Mouse (Mus musculus): ENCODE data around the gene Hoxb5. TPM values are rescaled to one million over a fixed set of nuclear protein-coding genes. Genes with fewer than 3 reads are reported as not detected.

Gene Hoxb5
- polyA plus RNA-seq, 1 experiment from 2014 or later = 0.37 TPM

DNA sequence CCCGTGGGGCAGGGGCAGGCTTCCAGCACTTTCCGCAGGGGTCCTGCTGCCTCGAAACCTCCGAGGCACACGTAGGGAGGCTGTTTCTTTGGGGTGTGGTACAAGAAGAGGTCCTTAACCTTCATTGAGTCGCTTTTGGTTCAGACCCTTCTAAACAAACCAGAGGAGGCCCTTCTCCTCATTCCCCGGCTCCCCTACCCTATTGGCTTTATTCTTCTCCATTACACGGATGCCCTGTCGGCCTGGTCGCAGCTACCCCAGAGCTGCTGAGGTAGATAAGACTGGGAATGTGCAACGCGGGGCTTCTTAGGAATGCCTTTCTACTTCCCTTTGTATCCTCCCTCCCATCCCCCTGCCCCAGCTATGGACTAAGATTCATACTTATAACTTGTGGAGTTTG lies 23.6 kb downstream of the Hoxb5 start:
- H3K27me3 ChIP-seq (ENCODE audit: control insufficient read depth, insufficient read depth, low read depth, low read length) = peaks cover 70% of the 10 kb centered on the region
- no peaks in the 10 kb centered on the region for H3K4me1 ChIP-seq (ENCODE audit: control insufficient read depth, low read depth, low read length)
- no peak overlapping the region for H3K4me3 ChIP-seq (ENCODE audit: low read depth, low read length)
- no peak overlapping the region for H3K4me2 ChIP-seq (ENCODE audit: low read depth, low read length)
- H3K27ac ChIP-seq (ENCODE audit: low read length) = no peak overlapping the region
- no peaks in the 10 kb centered on the region for H3K36me3 ChIP-seq (ENCODE audit: control insufficient read depth, insufficient read depth)
- H3K9ac ChIP-seq (ENCODE audit: low read depth, low read length) = no peak overlapping the region
- 39% methylated on average over 12 of the region's 12 CpGs for WGBS (ENCODE audit: insufficient replicate concordance)
- no peaks in the 10 kb centered on the region for H3K9me3 ChIP-seq (replicated peaks; ENCODE audit: control insufficient read depth, low read length)
- no peak for ATAC-seq (ENCODE audit: low read depth)

DNA sequence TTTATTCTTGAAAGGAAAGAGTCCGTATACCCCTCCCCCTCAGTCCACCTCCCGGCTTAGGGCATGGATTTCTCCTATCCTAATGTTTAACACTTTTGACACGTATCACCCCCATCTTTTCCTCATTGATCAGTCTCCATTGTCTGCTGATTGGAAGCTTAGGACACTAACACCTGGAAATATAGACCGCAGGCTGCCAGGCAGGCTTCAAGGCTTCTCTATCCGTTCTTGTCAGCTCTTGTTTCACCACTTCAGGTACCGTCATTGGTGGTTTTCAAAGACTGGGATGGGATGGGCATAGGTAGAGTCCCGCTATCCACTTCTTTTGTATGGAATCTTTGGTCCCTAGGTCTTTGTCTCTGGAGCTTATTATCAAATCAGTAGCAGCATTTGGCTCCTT lies 24.0 kb downstream of the Hoxb5 start:
- H3K4me2 ChIP-seq (ENCODE audit: low read depth, low read length) = no peak overlapping the region

DNA sequence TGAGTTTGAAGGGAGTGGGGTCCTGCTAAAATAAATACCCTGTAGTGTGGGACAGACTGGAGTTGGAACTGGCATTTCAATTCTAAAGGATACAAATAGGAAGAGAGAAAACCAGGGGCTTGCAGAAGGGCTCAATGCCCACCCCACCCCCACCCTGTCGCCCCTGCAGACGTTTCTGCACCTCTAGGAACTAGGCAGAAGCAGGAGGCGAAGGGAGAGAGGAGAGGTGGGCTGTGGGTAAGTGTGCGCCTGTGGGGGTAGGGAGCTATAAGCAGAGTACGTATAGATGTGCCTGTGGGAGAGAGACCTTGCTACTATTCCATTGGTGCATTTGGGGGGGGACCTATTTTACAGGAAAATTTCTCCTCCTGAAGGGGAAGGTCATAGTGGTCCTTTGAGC lies 24.6 kb downstream of the Hoxb5 start:
- 27% methylated on average over 5 of the region's 5 CpGs for whole genome bisulfite sequencing (ENCODE audit: insufficient replicate concordance)
- Histone ChIP-seq H3K9ac (ENCODE audit: low read depth, low read length) (no peak overlapping the region), H3K36me3 (ENCODE audit: control insufficient read depth, insufficient read depth) (no peaks in the 10 kb centered on the region), H3K27me3 (ENCODE audit: control insufficient read depth, insufficient read depth, low read depth, low read length) (peaks cover 72% of the 10 kb centered on the region), H3K4me3 (ENCODE audit: low read depth, low read length) (no peak overlapping the region), H3K27ac (ENCODE audit: low read length) (no peak overlapping the region), H3K9me3 (replicated peaks; ENCODE audit: control insufficient read depth, low read length) (no peaks in the 10 kb centered on the region), H3K4me1 (ENCODE audit: control insufficient read depth, low read depth, low read length) (no peaks in the 10 kb centered on the region), H3K4me2 (ENCODE audit: low read depth, low read length) (no peak overlapping the region)
- ATAC-seq (ENCODE audit: low read depth) = no peak

More for the DNA sequence above, 24.0 kb downstream of the Hoxb5 start:
- Histone ChIP-seq H3K4me1 (ENCODE audit: control insufficient read depth, low read depth, low read length) (no peaks in the 10 kb centered on the region), H3K9ac (ENCODE audit: low read depth, low read length) (no peak overlapping the region), H3K9me3 (replicated peaks; ENCODE audit: control insufficient read depth, low read length) (no peaks in the 10 kb centered on the region), H3K27ac (ENCODE audit: low read length) (no peak overlapping the region), H3K27me3 (ENCODE audit: control insufficient read depth, insufficient read depth, low read depth, low read length) (peaks cover 70% of the 10 kb centered on the region), H3K4me3 (ENCODE audit: low read depth, low read length) (no peak overlapping the region), H3K36me3 (ENCODE audit: control insufficient read depth, insufficient read depth) (no peaks in the 10 kb centered on the region)
- ATAC-seq (ENCODE audit: low read depth) = no peak
- WGBS (ENCODE audit: insufficient replicate concordance) = 46% methylated on average over 7 of the region's 7 CpGs

DNA sequence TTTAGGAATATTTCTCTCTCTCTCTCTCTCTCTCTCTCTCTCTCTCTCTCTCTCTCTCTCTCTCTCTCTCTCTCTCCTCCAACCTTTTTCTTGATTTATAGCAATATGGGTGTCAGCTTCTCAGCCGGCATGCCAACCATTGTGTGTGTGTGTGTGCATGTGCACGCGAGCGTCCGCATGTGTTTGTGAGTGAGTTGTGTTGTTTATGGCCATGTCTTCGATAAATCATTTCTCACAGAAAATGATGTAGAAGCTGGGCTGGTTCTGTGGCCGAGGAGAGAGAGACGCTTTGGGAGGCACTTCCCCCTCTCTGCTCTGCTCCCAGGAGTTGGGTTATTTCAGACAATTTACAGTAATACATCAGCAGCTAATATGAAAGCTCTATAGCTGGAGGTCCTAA lies 25.5 kb downstream of the Hoxb5 start:
- Histone ChIP-seq H3K9me3 (replicated peaks; ENCODE audit: control insufficient read depth, low read length) (no peaks in the 10 kb centered on the region), H3K4me3 (ENCODE audit: low read depth, low read length) (no peak overlapping the region), H3K27ac (ENCODE audit: low read length) (no peak overlapping the region), H3K4me2 (ENCODE audit: low read depth, low read length) (no peak overlapping the region), H3K4me1 (ENCODE audit: control insufficient read depth, low read depth, low read length) (no peaks in the 10 kb centered on the region), H3K27me3 (ENCODE audit: control insufficient read depth, insufficient read depth, low read depth, low read length) (peaks cover 72% of the 10 kb centered on the region), H3K9ac (ENCODE audit: low read depth, low read length) (no peak overlapping the region), H3K36me3 (ENCODE audit: control insufficient read depth, insufficient read depth) (no peaks in the 10 kb centered on the region)
- ATAC-seq (ENCODE audit: low read depth) = no peak
- WGBS (ENCODE audit: insufficient replicate concordance) = 42% methylated on average over 8 of the region's 8 CpGs

DNA sequence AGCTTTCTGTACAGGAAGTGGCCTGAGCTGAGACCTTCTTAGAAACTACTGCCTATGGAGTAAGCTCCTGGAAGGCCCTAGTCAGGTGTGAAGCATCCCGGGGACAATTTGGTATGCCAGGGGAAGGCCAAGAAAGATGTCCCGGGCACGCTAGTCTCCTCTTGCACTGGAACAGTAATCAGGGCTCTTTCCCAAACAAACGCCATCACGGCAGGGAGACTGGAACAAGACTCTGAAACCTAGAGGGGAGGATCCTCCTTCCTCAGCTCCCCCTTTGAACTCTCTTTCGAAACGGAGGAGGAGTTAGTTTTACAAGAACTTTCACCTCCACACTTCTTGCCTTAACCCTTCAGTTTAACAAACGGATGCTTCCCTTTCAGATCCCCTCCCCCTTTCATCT lies 29.0 kb downstream of the Hoxb5 start:
- no peak overlapping the region for H3K4me2 ChIP-seq (ENCODE audit: low read depth, low read length)
- H3K9ac ChIP-seq (ENCODE audit: low read depth, low read length) = no peak overlapping the region
- no peaks in the 10 kb centered on the region for H3K4me1 ChIP-seq (ENCODE audit: control insufficient read depth, low read depth, low read length)
- no peak overlapping the region for H3K27ac ChIP-seq (ENCODE audit: low read length)
- 9% methylated on average over 8 of the region's 8 CpGs for WGBS (ENCODE audit: insufficient replicate concordance)
- no peak for ATAC-seq (ENCODE audit: low read depth)
- no peaks in the 10 kb centered on the region for H3K36me3 ChIP-seq (ENCODE audit: control insufficient read depth, insufficient read depth)
- H3K4me3 ChIP-seq (ENCODE audit: low read depth, low read length) = no peak overlapping the region
- no peaks in the 10 kb centered on the region for H3K9me3 ChIP-seq (replicated peaks; ENCODE audit: control insufficient read depth, low read length)
- peaks cover 69% of the 10 kb centered on the region for H3K27me3 ChIP-seq (ENCODE audit: control insufficient read depth, insufficient read depth, low read depth, low read length)

DNA sequence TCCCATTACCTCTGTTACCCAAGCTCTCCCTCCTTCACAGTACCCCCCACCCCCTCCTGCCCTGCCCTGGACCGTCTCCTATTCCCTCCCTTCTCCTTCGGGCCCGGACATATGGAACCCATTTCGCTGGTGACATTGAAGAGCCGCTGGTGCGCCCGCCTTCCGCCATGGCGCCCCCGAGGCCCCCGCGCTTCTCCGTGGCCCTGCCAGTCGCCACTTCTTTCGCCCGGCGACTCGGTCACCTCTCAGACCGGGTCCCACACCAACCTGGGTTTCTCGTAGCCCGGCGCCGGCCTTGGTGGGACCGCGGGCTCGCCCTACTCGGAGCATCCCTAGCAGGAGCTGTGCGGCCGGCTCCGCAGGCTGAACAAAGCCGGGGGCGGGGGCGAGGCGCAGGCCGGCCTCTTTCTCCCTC lies 29.5 kb downstream of the Hoxb5 start:
- H3K9ac ChIP-seq (ENCODE audit: low read depth, low read length) = no peak overlapping the region
- H3K27me3 ChIP-seq (ENCODE audit: control insufficient read depth, insufficient read depth, low read depth, low read length) = peaks cover 68% of the 10 kb centered on the region

DNA sequence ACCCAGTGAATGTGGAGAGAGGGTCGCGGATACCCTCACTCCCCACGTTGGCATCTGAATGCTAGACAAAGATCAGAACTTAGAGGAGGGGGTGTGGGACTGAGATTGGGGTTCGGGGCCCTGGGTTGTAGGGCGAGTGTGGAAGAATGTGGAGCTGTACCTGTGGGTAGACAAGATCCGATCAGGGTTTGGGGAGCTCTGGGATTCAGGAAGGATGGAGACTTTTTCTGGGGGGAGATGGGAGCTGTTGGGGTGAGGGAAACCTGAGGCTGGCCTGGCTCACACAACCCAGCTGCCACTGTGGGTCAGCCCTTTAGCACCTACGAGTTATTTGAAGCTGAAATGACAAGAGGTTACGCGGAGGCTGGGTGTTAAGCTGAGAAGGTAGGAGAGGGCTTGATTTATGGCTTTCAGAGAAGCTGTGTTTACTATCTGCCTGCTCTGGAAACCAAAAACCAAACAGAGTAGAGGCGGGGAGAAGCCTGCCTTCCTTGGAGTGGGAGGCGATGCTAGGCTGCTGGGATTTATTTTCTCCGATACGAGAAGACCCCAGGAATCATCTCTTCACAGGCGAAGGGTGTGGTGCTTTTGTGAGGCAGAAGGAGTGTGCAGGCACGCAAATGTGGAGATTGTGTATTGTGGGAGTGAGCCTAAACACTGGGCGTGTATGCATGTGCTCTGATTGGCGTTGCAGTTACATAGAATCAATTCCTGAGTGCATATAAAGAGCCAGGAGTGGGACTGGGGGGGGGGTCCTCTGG lies 30.3 kb downstream of the Hoxb5 start:
- no peaks in the 10 kb centered on the region for H3K4me1 ChIP-seq (ENCODE audit: control insufficient read depth, low read depth, low read length)
- H3K4me3 ChIP-seq (ENCODE audit: low read depth, low read length) = no peak overlapping the region; the same call in 1 of the 2 replicates
- no peak overlapping the region for H3K4me2 ChIP-seq (ENCODE audit: low read depth, low read length)
- no peak for ATAC-seq (ENCODE audit: low read depth)
- 29% methylated on average over 17 of the region's 17 CpGs for WGBS (ENCODE audit: insufficient replicate concordance)
- no peaks in the 10 kb centered on the region for H3K9me3 ChIP-seq (replicated peaks; ENCODE audit: control insufficient read depth, low read length)
- peaks cover 65% of the 10 kb centered on the region for H3K27me3 ChIP-seq (ENCODE audit: control insufficient read depth, insufficient read depth, low read depth, low read length)
- H3K27ac ChIP-seq (ENCODE audit: low read length) = no peak overlapping the region
- no peaks in the 10 kb centered on the region for H3K36me3 ChIP-seq (ENCODE audit: control insufficient read depth, insufficient read depth)
- H3K9ac ChIP-seq (ENCODE audit: low read depth, low read length) = no peak overlapping the region

More for the DNA sequence above, 29.5 kb downstream of the Hoxb5 start:
- 0 out of 2 replicates have a peak overlapping the region, but pooled peaks have one; percentile 10 for H3K4me2 ChIP-seq (ENCODE audit: low read depth, low read length)
- no peaks in the 10 kb centered on the region for H3K36me3 ChIP-seq (ENCODE audit: control insufficient read depth, insufficient read depth)
- WGBS (ENCODE audit: insufficient replicate concordance) = 6% methylated on average over 25 of the region's 35 CpGs
- no peak overlapping the region for H3K27ac ChIP-seq (ENCODE audit: low read length)
- ATAC-seq (ENCODE audit: low read depth) = no peak
- peak overlapping the region; percentile 21; the same call in 1 of the 2 replicates for H3K4me3 ChIP-seq (ENCODE audit: low read depth, low read length)
- no peaks in the 10 kb centered on the region for H3K4me1 ChIP-seq (ENCODE audit: control insufficient read depth, low read depth, low read length)
- H3K9me3 ChIP-seq (replicated peaks; ENCODE audit: control insufficient read depth, low read length) = no peaks in the 10 kb centered on the region

DNA sequence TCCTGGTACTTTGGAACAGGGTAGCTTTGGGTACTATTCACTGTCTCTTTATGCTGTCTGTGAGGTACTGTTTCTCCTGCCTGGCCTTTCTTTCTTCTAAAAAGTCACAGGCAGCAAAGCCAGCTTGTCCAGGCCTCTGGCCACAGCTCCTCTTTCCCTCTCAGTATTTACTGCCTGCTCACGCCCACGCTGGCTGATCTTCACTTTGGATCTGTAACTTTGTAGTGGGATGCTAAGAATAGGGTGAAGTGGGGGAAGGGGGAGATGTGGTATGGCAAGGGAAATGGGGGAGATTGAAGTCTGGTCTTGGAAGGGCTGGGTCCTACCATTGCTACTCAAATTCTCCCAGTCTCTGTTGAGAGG lies 30.8 kb downstream of the Hoxb5 start:
- ATAC-seq (ENCODE audit: low read depth) = no peak
- Histone ChIP-seq H3K9ac (ENCODE audit: low read depth, low read length) (no peak overlapping the region), H3K27me3 (ENCODE audit: control insufficient read depth, insufficient read depth, low read depth, low read length) (peaks cover 70% of the 10 kb centered on the region), H3K9me3 (replicated peaks; ENCODE audit: control insufficient read depth, low read length) (no peaks in the 10 kb centered on the region), H3K4me2 (ENCODE audit: low read depth, low read length) (no peak overlapping the region), H3K4me1 (ENCODE audit: control insufficient read depth, low read depth, low read length) (no peaks in the 10 kb centered on the region), H3K36me3 (ENCODE audit: control insufficient read depth, insufficient read depth) (no peaks in the 10 kb centered on the region), H3K27ac (ENCODE audit: low read length) (no peak overlapping the region), H3K4me3 (ENCODE audit: low read depth, low read length) (no peak overlapping the region)
- 31% methylated on average over 2 of the region's 2 CpGs for WGBS (ENCODE audit: insufficient replicate concordance)

DNA sequence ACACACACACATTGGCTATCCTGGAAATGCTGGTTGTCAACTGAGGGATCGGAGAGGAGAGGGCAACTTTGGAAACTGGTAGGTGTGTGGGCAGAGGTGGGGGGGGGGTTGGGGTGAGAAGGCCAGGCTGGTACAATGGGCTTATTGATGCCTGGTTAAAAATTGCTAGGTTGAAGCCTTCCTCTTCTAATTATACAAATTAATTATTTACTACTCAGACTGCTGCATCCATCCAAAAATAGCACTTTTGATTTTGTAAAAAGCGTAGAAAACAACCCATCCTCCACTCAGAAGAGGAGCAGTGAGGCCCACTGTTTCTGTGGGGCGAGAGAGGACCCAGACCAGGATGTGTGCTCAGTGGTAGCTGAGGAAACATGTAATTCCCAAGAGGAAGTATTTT lies 31.9 kb downstream of the Hoxb5 start:
- no peaks in the 10 kb centered on the region for H3K4me1 ChIP-seq (ENCODE audit: control insufficient read depth, low read depth, low read length)
- H3K36me3 ChIP-seq (ENCODE audit: control insufficient read depth, insufficient read depth) = no peaks in the 10 kb centered on the region
- H3K27ac ChIP-seq (ENCODE audit: low read length) = no peak overlapping the region
- H3K9me3 ChIP-seq (replicated peaks; ENCODE audit: control insufficient read depth, low read length) = no peaks in the 10 kb centered on the region
- no peak overlapping the region for H3K4me3 ChIP-seq (ENCODE audit: low read depth, low read length)
- H3K27me3 ChIP-seq (ENCODE audit: control insufficient read depth, insufficient read depth, low read depth, low read length) = peaks cover 73% of the 10 kb centered on the region
- WGBS (ENCODE audit: insufficient replicate concordance) = 50% methylated on average over 3 of the region's 3 CpGs
- H3K4me2 ChIP-seq (ENCODE audit: low read depth, low read length) = no peak overlapping the region
- no peak for ATAC-seq (ENCODE audit: low read depth)
- no peak overlapping the region for H3K9ac ChIP-seq (ENCODE audit: low read depth, low read length)
